Mouse (Mus musculus): ENCODE data around the gene Mapkap1.

Gene Mapkap1

GRCm38 (mm10) chr2:34532394-34532793, 125.8 kb downstream of the Mapkap1 start:
- no peak for DNase-seq

GRCm38 (mm10) chr2:34533281-34533680, 126.7 kb downstream of the Mapkap1 start:
- DNase-seq: peak in 1 of 2 experiments; percentile 30

DNA sequence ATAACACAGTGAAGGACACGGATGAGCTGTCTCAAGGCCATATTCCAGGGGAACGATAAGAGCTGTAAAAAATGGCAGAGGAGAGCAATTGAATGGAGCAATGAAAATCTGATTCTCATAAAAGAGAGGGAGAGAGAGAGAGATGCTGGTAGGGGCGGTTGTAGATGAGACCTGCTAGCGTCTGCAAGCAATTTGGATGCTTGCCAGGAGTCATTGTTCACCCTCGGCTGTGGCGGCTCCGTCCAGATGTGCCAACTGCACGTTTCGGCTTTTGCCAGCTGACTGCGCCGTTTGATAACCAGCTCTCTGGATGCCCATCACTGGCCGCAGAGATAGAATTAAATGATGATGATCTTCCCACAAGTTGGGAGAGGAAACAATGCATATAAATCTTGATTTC, 128.4 kb downstream of the Mapkap1 start:
- peak; percentile 24 to 26 for DNase-seq

DNA sequence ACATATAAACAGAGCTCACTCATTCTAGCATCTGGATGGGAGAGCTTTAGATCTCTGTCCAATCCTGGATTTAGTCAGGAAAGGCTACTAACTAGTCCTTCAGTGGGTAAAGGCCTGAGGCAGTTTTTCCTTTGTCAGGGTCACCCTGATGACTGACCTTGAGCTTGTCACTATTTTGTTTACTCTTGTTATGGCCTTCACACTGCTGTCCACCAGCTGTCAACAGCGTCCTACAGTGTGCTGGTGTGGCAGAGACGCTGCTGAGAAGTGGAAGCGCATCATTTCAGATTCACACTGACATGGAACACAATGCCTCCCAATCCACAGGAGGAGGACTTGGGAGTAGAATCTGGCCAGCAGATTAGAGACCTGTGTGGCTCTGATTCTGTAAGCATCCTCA, 130.8 kb downstream of the Mapkap1 start:
- no peak for DNase-seq

- DNase-seq: peak; percentile 29 to 35
Measured at GRCm38 (mm10) chr2:34543581-34543980, 137.0 kb downstream of the Mapkap1 start.

DNA sequence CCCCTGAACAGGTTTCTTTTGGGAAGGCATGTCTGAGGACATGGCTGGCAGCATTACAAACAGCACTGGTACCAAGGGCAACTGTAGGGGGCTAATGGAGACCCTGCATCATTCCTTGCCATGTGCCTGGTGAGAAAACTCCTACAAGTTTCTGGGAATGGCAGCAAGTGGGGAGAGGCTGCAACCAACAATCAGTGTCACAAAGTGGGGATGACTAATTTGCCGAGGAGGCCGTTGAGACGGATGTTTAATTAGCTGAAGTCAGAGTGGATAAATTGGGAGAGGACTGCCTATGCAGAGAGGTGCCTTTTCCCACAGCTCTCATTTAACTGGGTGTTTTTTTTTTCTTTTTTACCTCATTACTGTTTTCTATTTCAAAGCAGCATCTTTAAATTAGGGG, 137.4 kb downstream of the Mapkap1 start:
- no peak for DNase-seq

DNA sequence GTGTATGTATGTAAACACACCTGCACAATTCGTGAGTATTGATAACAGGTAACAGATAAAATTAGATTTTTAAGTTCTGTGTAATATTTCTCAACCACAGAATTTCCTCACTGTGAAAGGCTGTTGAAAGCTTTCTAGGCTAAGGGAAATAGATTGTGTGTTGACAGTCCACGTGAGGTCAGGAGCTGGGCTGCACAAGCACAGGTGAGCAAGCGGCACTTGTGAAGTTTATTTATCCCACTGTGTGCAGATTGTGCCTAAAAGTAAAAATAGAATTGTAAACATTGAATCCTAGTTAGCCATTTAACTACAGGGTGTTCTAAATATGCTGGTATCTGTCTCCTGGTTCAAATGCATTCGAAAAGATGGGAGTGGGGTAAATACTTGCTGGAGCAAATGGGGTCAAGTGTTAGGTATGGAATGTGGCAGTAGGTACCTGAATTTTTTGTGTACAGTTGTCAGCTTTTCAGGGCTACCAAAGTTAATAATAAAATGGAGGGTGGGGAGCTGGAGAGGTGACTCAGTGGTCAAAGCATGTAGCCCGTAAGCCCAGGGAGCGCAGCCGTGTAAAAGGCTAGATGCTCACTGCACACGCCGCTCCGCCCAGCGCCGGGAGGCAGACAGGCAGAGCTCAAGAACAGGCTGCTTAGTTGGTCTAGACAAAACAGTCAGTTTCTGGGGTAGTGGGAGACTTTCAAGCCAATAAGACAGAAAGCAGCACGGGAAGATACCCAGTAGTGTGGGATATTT, 138.2 kb downstream of the Mapkap1 start:
- DNase-seq: no peak

DNA sequence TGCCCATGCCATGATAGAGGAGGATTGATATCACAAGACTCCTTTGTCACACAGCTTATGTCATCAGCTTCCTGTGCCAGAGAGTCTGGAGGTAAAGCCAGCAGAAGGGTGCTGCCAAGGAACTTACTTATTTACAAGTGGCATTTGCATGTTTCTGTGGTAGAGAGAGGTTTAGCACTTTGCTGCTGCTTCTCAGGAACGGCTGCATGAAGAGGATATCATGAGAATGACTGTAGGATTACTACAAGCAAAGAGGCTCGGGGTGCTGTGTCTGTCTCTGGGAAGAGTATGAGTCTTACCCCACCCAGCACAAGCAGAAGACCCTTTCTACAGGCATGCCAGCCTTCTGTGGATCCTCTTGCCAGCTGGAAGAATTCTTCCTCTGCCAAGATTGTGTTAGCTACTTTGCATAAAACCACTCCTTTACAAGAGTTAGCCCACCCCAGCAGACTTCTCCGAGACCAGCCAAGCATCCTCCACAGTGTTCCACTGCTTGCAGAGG, 139.7 kb downstream of the Mapkap1 start:
- no peak for DNase-seq

DNA sequence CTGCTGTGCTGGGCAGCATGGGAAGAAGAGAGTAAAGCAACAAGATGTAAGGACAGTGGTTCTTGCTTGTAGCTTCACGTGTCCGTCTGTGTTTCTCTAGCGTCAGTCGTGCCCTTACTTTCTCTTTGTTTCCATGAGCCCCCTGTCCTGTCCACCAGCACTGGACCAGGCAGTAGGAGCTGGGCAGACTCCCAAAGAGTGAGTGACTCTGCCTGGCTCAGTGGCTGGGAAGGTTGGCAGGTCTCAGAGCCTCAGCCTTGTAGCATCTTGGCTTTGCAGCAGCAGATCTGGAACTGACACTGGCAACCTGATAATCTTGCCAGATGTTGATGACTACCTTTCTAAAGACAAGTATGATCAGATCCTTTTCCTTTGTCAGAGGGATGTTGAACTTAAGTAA, 140.9 kb downstream of the Mapkap1 start:
- DNase-seq: peak; percentile 25 to 43

GRCm38 (mm10) chr2:34548961-34549360, 142.4 kb downstream of the Mapkap1 start:
- no peak for DNase-seq

DNA sequence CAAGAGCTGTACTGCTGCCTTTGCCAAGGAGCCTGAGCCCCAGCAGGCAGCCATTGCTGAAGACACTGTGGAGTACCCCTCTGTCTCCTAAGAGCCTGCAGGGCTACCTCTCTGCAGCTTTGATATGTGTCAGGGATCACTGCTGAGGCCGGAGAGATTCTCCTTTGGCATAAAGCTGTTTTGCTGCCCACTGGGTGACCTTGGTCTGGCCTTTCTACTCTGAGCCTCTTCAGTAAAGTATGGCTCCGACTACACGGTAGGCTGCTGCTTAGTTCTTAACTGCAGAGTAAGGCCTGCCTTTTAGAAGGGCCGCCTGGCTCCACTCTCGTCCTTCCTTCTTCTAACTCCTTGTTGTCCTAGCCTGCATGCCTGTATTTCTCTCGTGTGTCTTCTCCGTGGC, 142.9 kb downstream of the Mapkap1 start:
- no peak for DNase-seq

- DNase-seq: no peak
Measured at GRCm38 (mm10) chr2:34552772-34553171, 146.2 kb downstream of the Mapkap1 start.

GRCm38 (mm10) chr2:34553580-34554231, 147.1 kb downstream of the Mapkap1 start:
- no peak for DNase-seq

GRCm38 (mm10) chr2:34560146-34560545, 153.6 kb downstream of the Mapkap1 start:
- no peak for DNase-seq

DNA sequence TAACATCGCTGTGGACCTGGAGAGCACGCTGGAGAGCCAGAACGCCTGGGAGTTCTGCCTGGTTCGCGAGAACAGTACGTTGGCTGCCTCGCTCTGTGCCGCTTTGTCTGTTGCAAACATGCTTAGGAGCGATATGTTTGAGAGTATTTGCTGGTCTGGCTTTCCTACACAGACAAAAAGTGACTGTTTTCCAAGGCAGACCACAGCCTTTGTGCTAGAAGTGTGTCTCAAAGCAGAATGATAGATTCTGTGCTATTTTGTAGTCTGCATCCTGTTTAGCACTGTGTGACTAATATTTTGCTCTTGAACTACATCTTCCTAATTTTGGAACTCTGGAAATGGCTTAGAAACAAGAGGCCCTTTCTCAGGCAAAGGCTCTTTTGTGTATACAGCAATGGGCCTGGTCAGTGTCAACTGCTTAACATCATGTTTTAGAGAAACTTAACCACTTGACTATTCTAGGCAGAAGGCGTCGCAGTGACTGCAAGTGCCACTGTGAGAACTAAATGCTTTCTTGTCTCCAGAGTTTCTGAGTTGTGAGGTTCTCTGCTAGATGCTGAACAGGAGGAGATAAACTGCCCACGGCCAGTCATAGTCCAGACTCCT, 156.6 kb downstream of the Mapkap1 start:
- DNase-seq: no peak

DNA sequence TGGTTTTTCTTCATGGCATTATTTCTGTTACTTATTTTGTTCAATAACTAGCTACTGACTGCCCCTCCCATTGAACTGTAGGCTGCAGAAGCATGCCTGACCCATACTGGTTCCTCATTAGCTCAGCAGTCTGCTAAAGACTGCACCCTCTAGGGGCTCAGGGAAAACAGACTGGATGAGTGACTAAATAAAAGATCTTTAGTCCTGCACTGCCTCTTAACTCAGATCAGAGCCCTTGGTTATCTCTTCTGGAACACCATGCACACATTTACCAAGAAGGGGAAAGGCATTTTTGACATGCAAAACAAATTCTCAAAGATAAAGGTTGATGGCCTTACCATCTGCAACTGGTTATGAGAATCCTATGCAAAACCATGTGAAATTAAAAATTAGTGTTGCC, 157.3 kb downstream of the Mapkap1 start:
- no peak for DNase-seq

DNA sequence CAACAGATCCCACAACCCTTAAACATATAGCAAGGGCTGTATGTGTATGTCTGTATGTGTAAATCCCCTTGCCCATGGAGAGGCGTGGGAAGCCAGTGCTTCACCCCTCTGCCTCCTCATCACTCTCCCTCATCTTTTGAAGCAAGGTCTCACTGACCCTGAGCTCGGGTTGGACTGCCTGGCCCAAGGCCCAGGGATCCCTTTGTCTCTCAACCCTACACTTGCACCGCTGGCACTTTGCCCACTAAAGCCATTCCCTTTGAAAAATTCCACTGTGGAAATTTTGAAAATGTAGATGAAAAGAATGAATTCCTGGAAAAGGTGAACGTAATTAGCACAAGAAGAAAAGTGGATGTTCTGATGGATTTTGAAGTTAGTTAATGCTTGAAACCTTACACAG, 159.6 kb downstream of the Mapkap1 start:
- DNase-seq: peak in 1 of 2 experiments; percentile 37

DNA sequence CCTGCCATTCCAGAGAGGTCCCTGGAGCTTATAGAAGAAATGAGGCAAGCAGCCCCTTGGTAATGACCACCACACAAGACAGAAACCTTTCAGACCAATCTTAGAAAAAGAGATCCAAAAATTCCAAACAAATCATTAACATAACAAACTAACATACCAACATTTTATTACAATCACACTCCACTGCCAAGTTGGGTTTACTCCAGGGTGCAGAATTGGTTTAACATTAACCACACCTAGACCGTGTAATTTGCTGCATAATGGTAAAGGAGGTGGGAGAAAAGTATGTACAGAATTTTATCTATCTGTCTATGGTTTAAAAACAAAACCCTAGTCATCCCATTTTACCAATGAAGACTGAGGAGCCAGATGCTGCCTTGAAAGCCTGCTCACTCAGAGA, 160.0 kb downstream of the Mapkap1 start:
- DNase-seq: no peak

- peak; percentile 33 to 49 for DNase-seq
Measured at GRCm38 (mm10) chr2:34569131-34569530, 162.6 kb downstream of the Mapkap1 start.

DNA sequence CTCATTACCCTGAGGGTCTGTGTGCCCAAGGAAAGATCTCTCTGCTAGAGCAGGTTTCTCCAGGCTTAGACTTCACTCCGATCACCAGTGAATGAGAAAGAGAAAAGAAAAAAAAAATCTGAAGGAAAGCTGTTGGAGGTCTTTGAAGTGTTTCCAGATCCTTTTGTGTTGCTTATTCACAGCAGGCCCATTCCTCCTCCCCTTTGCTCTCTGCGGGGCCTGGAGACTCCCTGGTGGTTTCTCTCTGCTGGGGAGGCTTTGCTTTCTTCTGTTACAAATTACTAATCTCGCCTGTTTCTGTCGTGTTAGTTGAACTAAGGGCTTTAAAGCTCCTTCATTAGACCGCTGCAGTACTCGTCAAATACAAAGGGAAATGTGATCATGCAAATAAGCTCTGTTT, 163.8 kb downstream of the Mapkap1 start:
- DNase-seq: no peak

GRCm38 (mm10) chr2:34571096-34571495, 164.5 kb downstream of the Mapkap1 start:
- DNase-seq: no peak

- DNase-seq: no peak
Measured at GRCm38 (mm10) chr2:34573073-34573472, 166.5 kb downstream of the Mapkap1 start.

DNA sequence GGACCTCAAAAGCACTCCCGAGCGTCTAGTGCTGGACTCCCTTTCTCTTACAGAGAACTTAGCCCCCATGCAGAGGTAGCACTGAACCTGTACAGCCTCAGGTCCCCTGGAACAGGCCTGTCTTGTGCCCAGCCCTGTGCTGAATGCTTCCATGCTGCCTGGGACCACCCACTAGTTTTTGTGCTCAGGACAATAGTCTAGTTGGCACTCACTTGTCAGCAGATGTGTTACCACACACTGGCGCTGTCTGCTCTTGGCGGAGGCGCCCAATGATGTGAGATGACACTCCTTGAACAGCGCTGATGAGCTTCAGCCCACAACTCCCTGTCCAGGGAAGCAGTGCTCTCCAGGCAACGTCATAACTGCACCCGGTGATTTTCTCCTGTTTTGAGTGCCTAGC, 182.0 kb downstream of the Mapkap1 start:
- DNase-seq: peak in 1 of 2 experiments; percentile 12
